Mouse (Mus musculus) liver, postnatal 0 days (tissue): ENCODE measurements around the gene Magi2.

ENCODE experiments used
- CTCF ChIP-seq: sonication (generic); IDR thresholded peaks from 2 replicates; pipeline ENCODE4 v1.5.1; 2016; ENCODE audit warnings: antibody characterized with exemption, low read depth
- EP300 ChIP-seq: IDR thresholded peaks from 2 replicates; pipeline ENCODE4 v1.6.1; 2016; ENCODE audit warnings: antibody characterized with exemption, low read depth, mild to moderate bottlenecking

DNA sequence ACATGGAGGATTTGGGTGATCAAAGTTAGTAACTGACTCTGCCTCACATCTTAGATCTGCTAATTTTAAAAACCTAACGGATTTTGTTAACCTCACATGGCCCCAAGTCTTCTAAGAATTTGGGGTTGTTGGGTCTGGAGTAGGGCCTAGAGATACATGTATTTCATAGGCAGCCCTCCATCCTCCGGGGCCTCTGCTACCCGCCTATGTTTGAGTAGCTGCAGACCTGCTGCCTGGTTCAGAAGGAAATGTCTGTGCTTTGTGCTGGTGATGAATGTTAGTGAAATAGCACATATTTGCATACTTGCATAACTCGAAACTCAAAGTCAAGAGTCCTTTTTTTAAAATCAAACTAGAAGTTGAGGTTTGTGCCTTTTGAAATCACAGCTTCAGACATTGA, 319.6 kb downstream of the Magi2 start:
- TF ChIP-seq CTCF (no peak), EP300 (no peak)
